Mouse (Mus musculus): ENCODE measurements at regions not wholly inside any gene's neighbourhood (a gene's known extent, or its start where the extent isn't known, plus 50 kb on each side); places are given as distances from the start of the nearest gene placed in this dataset.

GRCm38 (mm10) chr4:89457861-89458260, 147.0 kb upstream of the Cdkn2b start:
- TF ChIP-seq CTCF (IDR thresholded peaks at IDR 0.05; ENCODE audit: low read depth, low read length) (no peak), POLR2A (IDR thresholded peaks at IDR 0.05; ENCODE audit: borderline replicate concordance, low read depth, low read length) (no peak)
